Mouse (Mus musculus) lung, postnatal 0 days (tissue): ENCODE results near the gene Npas3.

Experiments used
- CTCF ChIP-seq: IDR thresholded peaks from 2 replicates; pipeline ENCODE4 v1.5.1; 2016; ENCODE audit warnings: antibody characterized with exemption, mild to moderate bottlenecking
- EP300 ChIP-seq: IDR thresholded peaks from 2 replicates; pipeline ENCODE4 v1.6.1; 2016; ENCODE audit warnings: antibody characterized with exemption, mild to moderate bottlenecking, control low read depth

- TF ChIP-seq CTCF, result no peak
- no peak for TF ChIP-seq EP300
Measured at GRCm38 (mm10) chr12:54045360-54045759, 796.9 kb downstream of the Npas3 start.
